Mouse (Mus musculus): ENCODE measurements at regions not wholly inside any gene's neighbourhood (a gene's known extent, or its start where the extent isn't known, plus 50 kb on each side); places are given as distances from the start of the nearest gene placed in this dataset.

GRCm38 (mm10) chr6:117252361-117252760 lies 84.0 kb downstream of the Cxcl12 start:
- DNase-seq (ENCODE audit: extremely low read depth), result no peak
- dilution Hi-C loops (cut with MboI; ENCODE audit: extremely low pct_ligation_motif_present, extremely low pct_unique_long_range_greater_than_20kb, low sequenced_read_pairs), result no loop called here
- Histone ChIP-seq H3K4me3 (replicated peaks in 1 of 3; ENCODE audit: low read depth in 2 of 3, low read length in 2 of 3, poor library complexity in 1 of 3) (no peak overlapping the region), H3K9ac (ENCODE audit: insufficient read depth, low read depth) (no peak overlapping the region), H3K4me1 (ENCODE audit: control insufficient read depth in 1 of 2, insufficient read depth in 2 of 2) (peaks cover 2 to 29% of the 10 kb centered on the region in 2 experiments; a peak in 3 of 4 replicates), H3K36me3 (replicated peaks in 1 of 2; ENCODE audit: control insufficient read depth in 1 of 2, insufficient read depth in 1 of 2, low read length in 1 of 2) (no peaks in the 10 kb centered on the region), H3K27ac (ENCODE audit: insufficient read depth, low read depth) (no peak overlapping the region), H3K4me2 (ENCODE audit: insufficient read depth, low read depth, poor library complexity, severe bottlenecking) (no peak overlapping the region), H3K79me2 (replicated peaks; ENCODE audit: control insufficient read depth, extremely low read depth, insufficient read depth, poor library complexity, severe bottlenecking) (no peaks in the 10 kb centered on the region), H3K27me3 (replicated peaks) (no peaks in the 10 kb centered on the region), H3K9me3 (replicated peaks; ENCODE audit: low read length) (no peaks in the 10 kb centered on the region)
- in situ Hi-C loops (cut with MboI; ENCODE audit: low pct_ligation_motif_present, low pct_unique_long_range_greater_than_20kb, low sequenced_read_pairs), result no loop called here
- no peak for TF ChIP-seq MYC (IDR thresholded peaks at IDR 0.05; ENCODE audit: low read depth, low read length)
- no peak for TF ChIP-seq MEF2A (IDR thresholded peaks at IDR 0.05; ENCODE audit: borderline replicate concordance, low read depth, low read length)
- no peak for TF ChIP-seq ZKSCAN1 (IDR thresholded peaks at IDR 0.05; ENCODE audit: borderline replicate concordance, low read depth, low read length)
- TF ChIP-seq SMC3 (IDR thresholded peaks at IDR 0.05; ENCODE audit: low read depth, low read length), result no peak
- no peak for TF ChIP-seq USF1 (IDR thresholded peaks at IDR 0.05; ENCODE audit: low read depth, low read length)
- no peak for TF ChIP-seq SIN3A (IDR thresholded peaks at IDR 0.05; ENCODE audit: low read length)
- no peak for TF ChIP-seq ETS1 (conservative IDR thresholded peaks at IDR 0.05; ENCODE audit: low read depth, low read length)
- no peak for TF ChIP-seq CHD2 (IDR thresholded peaks at IDR 0.05; ENCODE audit: low read length)
- TF ChIP-seq MAX (IDR thresholded peaks at IDR 0.05; ENCODE audit: low read length), result no peak
- TF ChIP-seq KAT2A (IDR thresholded peaks at IDR 0.05; ENCODE audit: insufficient replicate concordance, low read length), result no peak
- no peak for TF ChIP-seq MXI1 (IDR thresholded peaks at IDR 0.05; ENCODE audit: low read depth, low read length)
- TF ChIP-seq POLR2AphosphoS2 (IDR thresholded peaks at IDR 0.05; ENCODE audit: low read depth, low read length), result no peak
- TF ChIP-seq RCOR1 (conservative IDR thresholded peaks at IDR 0.05; ENCODE audit: low read depth, low read length), result no peak
- no peak for TF ChIP-seq MAFK (IDR thresholded peaks at IDR 0.05; ENCODE audit: insufficient replicate concordance, low read length)
- no peak for TF ChIP-seq CHD1 (IDR thresholded peaks at IDR 0.05; ENCODE audit: low read depth, low read length)
- no peak for TF ChIP-seq HCFC1 (IDR thresholded peaks at IDR 0.05; ENCODE audit: low read depth, low read length)
- no peak for TF ChIP-seq BHLHE40 (IDR thresholded peaks at IDR 0.05; ENCODE audit: low read depth, low read length)
- no peak for TF ChIP-seq NRF1 (IDR thresholded peaks at IDR 0.05; ENCODE audit: low read depth, low read length)
- no peak for TF ChIP-seq PAX5 (IDR thresholded peaks at IDR 0.05; ENCODE audit: low read length)
- TF ChIP-seq JUN (IDR thresholded peaks at IDR 0.05; ENCODE audit: insufficient read depth, low read depth, low read length), result no peak

- DNase-seq (ENCODE audit: extremely low read depth), result no peak
- no peak overlapping the region for H3K4me3 ChIP-seq (replicated peaks in 1 of 3; ENCODE audit: low read depth in 2 of 3, low read length in 2 of 3, poor library complexity in 1 of 3)
- H3K9me3 ChIP-seq (replicated peaks; ENCODE audit: low read length), result no peaks in the 10 kb centered on the region
- in situ Hi-C loops (cut with MboI; ENCODE audit: low pct_ligation_motif_present, low pct_unique_long_range_greater_than_20kb, low sequenced_read_pairs) (no loop called here), dilution Hi-C loops (cut with MboI; ENCODE audit: extremely low pct_ligation_motif_present, extremely low pct_unique_long_range_greater_than_20kb, low sequenced_read_pairs) (no loop called here)
- TF ChIP-seq EP300 (IDR thresholded peaks at IDR 0.05; ENCODE audit: low read length) (no peak), E2F4 (IDR thresholded peaks at IDR 0.05; ENCODE audit: insufficient replicate concordance, low read depth, low read length) (no peak), JUN (IDR thresholded peaks at IDR 0.05; ENCODE audit: insufficient read depth, low read depth, low read length) (no peak), ZKSCAN1 (IDR thresholded peaks at IDR 0.05; ENCODE audit: borderline replicate concordance, low read depth, low read length) (no peak), BHLHE40 (IDR thresholded peaks at IDR 0.05; ENCODE audit: low read depth, low read length) (no peak), MYC (IDR thresholded peaks at IDR 0.05; ENCODE audit: low read depth, low read length) (no peak), ZMIZ1 (IDR thresholded peaks at IDR 0.05; ENCODE audit: low read depth, low read length) (no peak), TCF12 (IDR thresholded peaks at IDR 0.05; ENCODE audit: low read depth, low read length) (no peak), POLR2A (IDR thresholded peaks at IDR 0.05; ENCODE audit: low read depth, low read length) (no peak), USF2 (conservative IDR thresholded peaks at IDR 0.05; ENCODE audit: low read depth, low read length) (no peak), NRF1 (IDR thresholded peaks at IDR 0.05; ENCODE audit: low read depth, low read length) (no peak), RAD21 (IDR thresholded peaks at IDR 0.05; ENCODE audit: low read depth, low read length) (no peak), ZC3H11A (IDR thresholded peaks at IDR 0.05; ENCODE audit: low read depth, low read length) (no peak), IRF4 (IDR thresholded peaks at IDR 0.05; ENCODE audit: low read depth, low read length) (no peak), KAT2A (IDR thresholded peaks at IDR 0.05; ENCODE audit: insufficient replicate concordance, low read length) (no peak), HCFC1 (IDR thresholded peaks at IDR 0.05; ENCODE audit: low read depth, low read length) (no peak), POLR2AphosphoS2 (IDR thresholded peaks at IDR 0.05; ENCODE audit: low read depth, low read length) (no peak), SIN3A (IDR thresholded peaks at IDR 0.05; ENCODE audit: low read length) (no peak)
- H3K79me2 ChIP-seq (replicated peaks; ENCODE audit: control insufficient read depth, extremely low read depth, insufficient read depth, poor library complexity, severe bottlenecking), result no peaks in the 10 kb centered on the region
- no peaks in the 10 kb centered on the region for H3K27me3 ChIP-seq (replicated peaks)
- H3K27ac ChIP-seq (ENCODE audit: insufficient read depth, low read depth), result no peak overlapping the region
- H3K9ac ChIP-seq (ENCODE audit: insufficient read depth, low read depth), result no peak overlapping the region
- no peak overlapping the region for H3K4me2 ChIP-seq (ENCODE audit: insufficient read depth, low read depth, poor library complexity, severe bottlenecking)
- H3K4me1 ChIP-seq (ENCODE audit: control insufficient read depth in 1 of 2, insufficient read depth in 2 of 2), result peaks cover 2 to 29% of the 10 kb centered on the region in 2 experiments; a peak in 3 of 4 replicates
- no peaks in the 10 kb centered on the region for H3K36me3 ChIP-seq (replicated peaks in 1 of 2; ENCODE audit: control insufficient read depth in 1 of 2, insufficient read depth in 1 of 2, low read length in 1 of 2)
These were observed 84.7 kb downstream of the Cxcl12 start for GRCm38 (mm10) chr6:117253036-117253435.
